ENCODE assay signal across 18 mouse cellular contexts in the genomic region with DNA sequence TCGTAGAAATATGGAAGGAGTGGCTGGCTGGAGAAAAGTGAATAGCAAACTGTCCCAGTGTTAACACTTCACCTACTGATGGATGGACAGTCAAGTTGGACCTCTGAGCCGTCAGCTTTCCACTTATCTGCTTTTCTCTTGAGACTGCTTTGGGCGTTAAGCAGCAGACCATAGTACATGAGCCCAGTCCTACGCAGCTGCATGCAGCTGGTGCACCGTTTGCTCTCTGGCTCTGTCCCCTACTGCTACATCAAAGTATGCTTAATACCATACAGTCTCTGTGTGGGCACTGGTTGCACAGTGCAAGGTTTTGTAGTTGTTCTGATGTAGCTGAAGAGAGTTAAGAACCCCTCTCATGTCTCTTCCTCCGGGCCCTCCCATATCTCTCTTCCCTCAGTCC. TPM values are rescaled to one million over a fixed set of nuclear protein-coding genes. Genes with fewer than 3 reads are reported as not detected.
A peak's percentile ranks its signal among the peaks of the same experiment; 100 is the strongest.
DNase-seq lines count a peak whose midpoint lies in the region; ATAC-seq and TF ChIP-seq lines count a peak whose summit lies in the region.
"Had no signal": no experiment of that assay in that cellular context is flagged by ENCODE, and none has a peak within 500 bp of the region (broad histone marks: within the 10 kb centered on the region; RNA-seq: fewer than 3 reads in every experiment).

No protein-coding gene starts in this region.

- DNase-seq in heart, postnatal 10 days, result peak; percentile 32 to 50
- no peak for DNase-seq in heart, adult 8-10 months (ENCODE audit: low spot score)
- DNase-seq in liver, postnatal 0 days, result no peak
- DNase-seq in liver, result no peak
- no peak for DNase-seq in stomach, postnatal 0 days (ENCODE audit: low spot score)
- no peak for DNase-seq in gastrocnemius, postnatal 10 days
- DNase-seq: adrenal gland, postnatal 36 days; cerebellum, adult 11 months; cerebellum, adult 9-11 months; layer of hippocampus, adult 9-11 months; liver, embryonic 13.5 days; midbrain, embryonic 14.5 days; thymus, adult 2 months had no signal

- no peak overlapping the region for H3K4me2 ChIP-seq in liver, postnatal 0 days (ENCODE audit: low read depth, low read length)
- no peak overlapping the region for H3K4me2 ChIP-seq in stomach, embryonic 14.5 days (replicated peaks; ENCODE audit: low read depth, low read length)
- H3K4me2 ChIP-seq in stomach, postnatal 0 days (replicated peaks; ENCODE audit: low read depth), result no peak overlapping the region
- H3K4me2 ChIP-seq: forebrain, embryonic 15.5 days; hindbrain, embryonic 12.5 days; limb, embryonic 13.5 days; liver, embryonic 13.5 days had no signal

- no peaks in the 10 kb centered on the region for H3K9me3 ChIP-seq in liver, postnatal 0 days (ENCODE audit: low read length)
- H3K9me3 ChIP-seq in stomach, embryonic 14.5 days (ENCODE audit: control insufficient read depth, low read depth, low read length), result no peaks in the 10 kb centered on the region
- no peaks in the 10 kb centered on the region for H3K9me3 ChIP-seq in stomach, postnatal 0 days (ENCODE audit: control insufficient read depth, low read length)
- H3K9me3 ChIP-seq: embryonic facial prominence, embryonic 10.5 days; forebrain, embryonic 15.5 days; hindbrain, embryonic 12.5 days; limb, embryonic 13.5 days; liver, embryonic 13.5 days had no signal

- peak overlapping the region; percentile 55; the same call in 1 of the 2 replicates for H3K27ac ChIP-seq in liver, postnatal 0 days (ENCODE audit: low read depth)
- H3K27ac ChIP-seq in stomach, embryonic 14.5 days (ENCODE audit: low read length), result no peak overlapping the region
- H3K27ac ChIP-seq in stomach, postnatal 0 days (replicated peaks), result no peak overlapping the region
- H3K27ac ChIP-seq: embryonic facial prominence, embryonic 10.5 days; forebrain, embryonic 15.5 days; hindbrain, embryonic 12.5 days; limb, embryonic 13.5 days; liver, embryonic 13.5 days had no signal

- TF ChIP-seq CTCF in liver, postnatal 0 days (IDR thresholded peaks at IDR 0.05; ENCODE audit: low read depth), result no peak
- no peak for TF ChIP-seq CTCF in stomach, postnatal 0 days (IDR thresholded peaks at IDR 0.05; ENCODE audit: low read depth)

- H3K4me3 ChIP-seq in liver, postnatal 0 days (ENCODE audit: low read depth, low read length), result no peak overlapping the region
- H3K4me3 ChIP-seq in stomach, embryonic 14.5 days (ENCODE audit: low read depth, low read length), result no peak overlapping the region
- no peak overlapping the region for H3K4me3 ChIP-seq in stomach, postnatal 0 days (ENCODE audit: low read depth, low read length)
- H3K4me3 ChIP-seq: embryonic facial prominence, embryonic 10.5 days; forebrain, embryonic 15.5 days; hindbrain, embryonic 12.5 days; limb, embryonic 13.5 days; liver, embryonic 13.5 days had no signal

- ATAC-seq in liver, postnatal 0 days, result peak; percentile 35; the same call in 1 of the 2 replicates
- peak; percentile 18; the same call in 1 of the 2 replicates for ATAC-seq in stomach, embryonic 14.5 days (ENCODE audit: insufficient number of reproducible peaks, insufficient read depth, low FRiP score, low read depth)
- no peak for ATAC-seq in stomach, postnatal 0 days (ENCODE audit: low FRiP score, low TSS enrichment)
- ATAC-seq: forebrain, embryonic 15.5 days had no signal

- peaks cover 75% of the 10 kb centered on the region for H3K36me3 ChIP-seq in liver, postnatal 0 days (replicated peaks; ENCODE audit: insufficient read depth, low read length)
- H3K36me3 ChIP-seq in stomach, embryonic 14.5 days (ENCODE audit: control insufficient read depth, insufficient read depth, low read length), result no peaks in the 10 kb centered on the region
- peaks cover 8% of the 10 kb centered on the region for H3K36me3 ChIP-seq in stomach, postnatal 0 days (ENCODE audit: control insufficient read depth, insufficient read depth, low read length)
- H3K36me3 ChIP-seq: embryonic facial prominence, embryonic 10.5 days; forebrain, embryonic 15.5 days; hindbrain, embryonic 12.5 days; liver, embryonic 13.5 days had no signal

- H3K27me3 ChIP-seq in liver, postnatal 0 days (ENCODE audit: insufficient read depth, low read length), result no peaks in the 10 kb centered on the region
- H3K27me3 ChIP-seq in stomach, embryonic 14.5 days (ENCODE audit: control insufficient read depth, insufficient read depth, low read length), result no peaks in the 10 kb centered on the region
- H3K27me3 ChIP-seq in stomach, postnatal 0 days (ENCODE audit: control insufficient read depth, insufficient read depth, low read length), result no peaks in the 10 kb centered on the region
- H3K27me3 ChIP-seq: forebrain, embryonic 15.5 days; hindbrain, embryonic 12.5 days; limb, embryonic 13.5 days; liver, embryonic 13.5 days had no signal

- peaks cover 3% of the 10 kb centered on the region for H3K4me1 ChIP-seq in liver, postnatal 0 days (ENCODE audit: insufficient read depth)
- H3K4me1 ChIP-seq in stomach, embryonic 14.5 days (ENCODE audit: control insufficient read depth, insufficient read depth, low read length), result no peaks in the 10 kb centered on the region
- no peaks in the 10 kb centered on the region for H3K4me1 ChIP-seq in stomach, postnatal 0 days (replicated peaks; ENCODE audit: control insufficient read depth, insufficient read depth)
- H3K4me1 ChIP-seq: embryonic facial prominence, embryonic 10.5 days; forebrain, embryonic 15.5 days; hindbrain, embryonic 12.5 days; limb, embryonic 13.5 days had no signal

- H3K9ac ChIP-seq in liver, postnatal 0 days (replicated peaks), result no peak overlapping the region
- no peak overlapping the region for H3K9ac ChIP-seq in stomach, embryonic 14.5 days (replicated peaks; ENCODE audit: low read depth, low read length)
- H3K9ac ChIP-seq in stomach, postnatal 0 days (ENCODE audit: low read length), result no peak overlapping the region
- H3K9ac ChIP-seq: forebrain, embryonic 15.5 days; hindbrain, embryonic 12.5 days; limb, embryonic 13.5 days; liver, embryonic 13.5 days had no signal

- 79% methylated on average over 6 of the region's 6 CpGs for WGBS in liver, postnatal 0 days (ENCODE audit: insufficient replicate concordance)
- WGBS in stomach, embryonic 14.5 days, result 67% methylated on average over 6 of the region's 6 CpGs
- 61% methylated on average over 6 of the region's 6 CpGs for WGBS in stomach, postnatal 0 days

- intact Hi-C loops in heart, postnatal 10 days (cut with DNase I), result no loop called here

- no peak for TF ChIP-seq EP300 in liver, postnatal 0 days (IDR thresholded peaks at IDR 0.05; ENCODE audit: low read depth)
- TF ChIP-seq EP300 in stomach, postnatal 0 days (optimal IDR thresholded peaks at IDR 0.05), result no peak

RNA-seq across cellular contexts. Expression of a gene that starts 28.1 kb away (rescaled TPM):
- 10 to 100 TPM; 13.2 to 15.4 TPM for total RNA-seq in heart, postnatal 10 days (2021)
- 10 to 100 TPM in 2 of 4 experiments, 1 to 10 TPM in 2; 9.2 to 10.5 (median 9.8) TPM for total RNA-seq in heart, adult 8-10 months (2022)
- 3.6 and 3.9 TPM in 2 replicates for polyA plus RNA-seq in liver, postnatal 0 days (2015; fragmentation: Nextera tagmentation; extraction: Ambion mirVana)
- polyA plus RNA-seq in stomach, embryonic 14.5 days (2014; fragmentation: Nextera tagmentation; extraction: Ambion mirVana), result 21.4 and 22.8 TPM in 2 replicates
- polyA plus RNA-seq in stomach, postnatal 0 days (2015; fragmentation: Nextera tagmentation; extraction: Ambion mirVana), result 5.7 and 6.0 TPM in 2 replicates
- total RNA-seq in gastrocnemius, postnatal 10 days (2021), result 10 to 100 TPM in 1 of 2 experiments, 1 to 10 TPM in 1; 9.0 to 13.6 TPM

Comparison
In these comparisons a context has a peak if more than half of its experiments do, and no peak if none do; other contexts are left out.
1. DNase-seq: peak in heart, postnatal 10 days (2 of 2); none in heart, adult 8-10 months (single experiment), liver, postnatal 0 days (single experiment), liver (single experiment), stomach, postnatal 0 days (single experiment) and gastrocnemius, postnatal 10 days (single experiment).